Mouse (Mus musculus): ENCODE measurements around the gene Actr10. TPM values are rescaled to one million over a fixed set of nuclear protein-coding genes. Genes with fewer than 3 reads are reported as not detected.

Gene Actr10
- polyA plus RNA-seq, 1 experiment from 2014 or later = 192 TPM

DNA sequence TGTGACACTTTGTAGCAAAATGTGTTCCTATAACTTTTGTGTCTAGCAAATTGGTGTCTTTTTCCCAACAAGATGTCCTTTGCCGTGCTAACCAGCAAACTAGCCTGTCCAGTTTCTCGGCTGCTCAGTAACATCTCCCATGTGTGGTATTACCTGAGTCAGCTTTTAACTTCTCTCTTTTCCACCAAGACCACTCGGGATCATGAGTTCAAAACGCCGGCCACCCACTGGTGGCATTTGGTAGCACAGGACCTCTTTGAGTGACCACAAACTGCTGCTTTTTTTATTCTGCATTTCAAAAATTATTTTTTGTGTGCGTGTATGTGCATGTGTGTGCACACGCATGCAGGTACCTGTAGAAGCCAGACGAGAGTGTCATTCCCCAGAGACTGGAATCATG is 39.2 kb upstream of the Actr10 start:
- no peak overlapping the region for H3K4me2 ChIP-seq (replicated peaks; ENCODE audit: low read depth, low read length)
- ATAC-seq = no peak
- no peaks in the 10 kb centered on the region for H3K4me1 ChIP-seq (ENCODE audit: insufficient read depth, low read depth, low read length)
- no peaks in the 10 kb centered on the region for H3K9me3 ChIP-seq (ENCODE audit: low read length)
- H3K4me3 ChIP-seq (ENCODE audit: low read depth, low read length) = no peak overlapping the region
- WGBS = 81% methylated on average over 8 of the region's 8 CpGs
- peaks cover 28% of the 10 kb centered on the region; the same call in 1 of the 2 replicates for H3K36me3 ChIP-seq (ENCODE audit: insufficient read depth, low read length)
- H3K9ac ChIP-seq (replicated peaks; ENCODE audit: low read depth) = no peak overlapping the region
- H3K27ac ChIP-seq (ENCODE audit: low read length) = no peak overlapping the region
- TF ChIP-seq CTCF (IDR thresholded peaks at IDR 0.05) (peak; percentile 49), EP300 (IDR thresholded peaks at IDR 0.05) (no peak)
- H3K27me3 ChIP-seq (replicated peaks; ENCODE audit: insufficient read depth, low read length) = no peaks in the 10 kb centered on the region
- DNase-seq (ENCODE audit: low spot score) = no peak

DNA sequence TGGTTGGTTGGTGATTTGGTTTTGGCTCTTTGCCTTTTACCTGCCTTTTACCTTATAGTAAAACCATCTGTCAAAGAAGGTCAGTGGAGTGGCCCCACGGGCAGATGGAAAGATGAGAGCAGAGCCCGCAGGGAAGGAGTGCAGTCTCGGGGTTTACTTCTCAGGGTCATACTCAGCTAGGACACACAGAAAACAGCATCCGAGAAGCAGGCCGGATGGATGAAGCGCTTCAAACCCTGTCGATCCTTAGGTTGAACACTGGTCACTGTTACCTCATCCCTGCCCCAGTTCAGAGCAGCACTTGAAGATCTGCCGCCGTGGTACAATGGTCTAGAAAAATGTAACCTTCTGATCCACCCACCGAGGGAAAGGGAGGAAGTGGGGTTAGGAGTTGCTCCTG is 33.2 kb upstream of the Actr10 start:
- Histone ChIP-seq H3K4me3 (ENCODE audit: low read depth, low read length) (no peak overlapping the region), H3K9me3 (ENCODE audit: low read length) (no peaks in the 10 kb centered on the region), H3K9ac (replicated peaks; ENCODE audit: low read depth) (no peak overlapping the region), H3K27me3 (replicated peaks; ENCODE audit: insufficient read depth, low read length) (no peaks in the 10 kb centered on the region), H3K36me3 (ENCODE audit: insufficient read depth, low read length) (no peaks in the 10 kb centered on the region; the same call in 1 of the 2 replicates), H3K27ac (ENCODE audit: low read length) (no peak overlapping the region), H3K4me2 (replicated peaks; ENCODE audit: low read depth, low read length) (no peak overlapping the region), H3K4me1 (ENCODE audit: insufficient read depth, low read depth, low read length) (no peaks in the 10 kb centered on the region)
- no peak for DNase-seq (ENCODE audit: low spot score)
- no peak for ATAC-seq
- 85% methylated on average over 10 of the region's 10 CpGs for WGBS
- TF ChIP-seq CTCF (IDR thresholded peaks at IDR 0.05) (no peak), EP300 (IDR thresholded peaks at IDR 0.05) (no peak)

DNA sequence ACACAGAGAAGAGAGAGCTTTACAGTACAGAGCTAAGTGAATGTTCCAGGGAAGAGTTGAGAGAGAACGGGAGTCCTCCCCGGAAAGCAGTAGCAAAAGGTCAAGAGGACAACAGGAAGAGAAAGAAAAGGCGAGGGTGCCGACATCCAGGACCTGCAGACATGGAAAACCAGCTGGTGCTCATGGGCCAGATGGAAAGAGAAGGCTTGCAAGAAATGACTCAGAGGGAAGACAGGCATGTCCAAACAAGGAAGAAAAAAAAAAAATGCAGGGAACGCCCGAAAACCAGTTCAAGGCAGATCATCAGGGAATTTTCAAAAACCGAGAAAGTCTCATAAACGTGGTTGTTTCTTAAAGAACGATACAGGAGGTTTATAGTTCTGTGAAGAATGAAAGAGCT is 30.8 kb upstream of the Actr10 start:
- DNase-seq (ENCODE audit: low spot score) = peak; percentile 74
- WGBS = 45% methylated on average over 9 of the region's 9 CpGs
- no peak overlapping the region for H3K9ac ChIP-seq (replicated peaks; ENCODE audit: low read depth)
- H3K4me1 ChIP-seq (ENCODE audit: insufficient read depth, low read depth, low read length) = no peaks in the 10 kb centered on the region
- no peaks in the 10 kb centered on the region for H3K9me3 ChIP-seq (ENCODE audit: low read length)
- no peak overlapping the region for H3K4me3 ChIP-seq (ENCODE audit: low read depth, low read length)
- TF ChIP-seq EP300 (IDR thresholded peaks at IDR 0.05) (no peak; the same call in 1 of the 2 replicates), CTCF (IDR thresholded peaks at IDR 0.05) (no peak)
- H3K4me2 ChIP-seq (replicated peaks; ENCODE audit: low read depth, low read length) = no peak overlapping the region
- ATAC-seq = peak; percentile 12; the same call in 1 of the 2 replicates
- H3K27ac ChIP-seq (ENCODE audit: low read length) = no peak overlapping the region
- H3K27me3 ChIP-seq (replicated peaks; ENCODE audit: insufficient read depth, low read length) = no peaks in the 10 kb centered on the region
- no peaks in the 10 kb centered on the region; the same call in 1 of the 2 replicates for H3K36me3 ChIP-seq (ENCODE audit: insufficient read depth, low read length)

DNA sequence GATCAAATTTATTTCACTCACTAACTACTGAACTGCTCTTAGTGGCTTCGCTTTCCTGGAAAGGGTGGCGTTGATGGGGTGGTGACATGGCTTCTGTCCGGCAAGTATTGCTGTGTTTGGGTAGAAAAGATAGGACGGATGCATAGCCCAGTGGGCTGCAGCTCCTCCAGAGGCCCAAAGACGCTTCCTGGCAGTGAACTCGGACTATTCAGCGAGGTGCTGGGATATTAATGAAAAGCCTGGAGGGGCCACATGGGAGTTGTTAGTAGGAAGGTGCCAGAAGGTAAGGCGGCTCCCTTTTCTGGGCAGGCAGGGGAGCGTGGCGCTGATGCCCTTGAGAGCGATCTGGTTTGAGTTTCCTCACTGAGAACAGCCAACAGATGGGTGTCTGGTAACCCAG is 30.0 kb upstream of the Actr10 start:
- Histone ChIP-seq H3K9me3 (ENCODE audit: low read length) (no peaks in the 10 kb centered on the region), H3K4me3 (ENCODE audit: low read depth, low read length) (no peak overlapping the region), H3K27me3 (replicated peaks; ENCODE audit: insufficient read depth, low read length) (no peaks in the 10 kb centered on the region), H3K36me3 (ENCODE audit: insufficient read depth, low read length) (no peaks in the 10 kb centered on the region; the same call in 1 of the 2 replicates), H3K4me1 (ENCODE audit: insufficient read depth, low read depth, low read length) (no peaks in the 10 kb centered on the region), H3K4me2 (replicated peaks; ENCODE audit: low read depth, low read length) (no peak overlapping the region), H3K27ac (ENCODE audit: low read length) (no peak overlapping the region), H3K9ac (replicated peaks; ENCODE audit: low read depth) (no peak overlapping the region)
- DNase-seq (ENCODE audit: low spot score) = no peak
- TF ChIP-seq EP300 (IDR thresholded peaks at IDR 0.05) (no peak), CTCF (IDR thresholded peaks at IDR 0.05) (no peak)
- no peak for ATAC-seq
- whole genome bisulfite sequencing = 85% methylated on average over 11 of the region's 11 CpGs

DNA sequence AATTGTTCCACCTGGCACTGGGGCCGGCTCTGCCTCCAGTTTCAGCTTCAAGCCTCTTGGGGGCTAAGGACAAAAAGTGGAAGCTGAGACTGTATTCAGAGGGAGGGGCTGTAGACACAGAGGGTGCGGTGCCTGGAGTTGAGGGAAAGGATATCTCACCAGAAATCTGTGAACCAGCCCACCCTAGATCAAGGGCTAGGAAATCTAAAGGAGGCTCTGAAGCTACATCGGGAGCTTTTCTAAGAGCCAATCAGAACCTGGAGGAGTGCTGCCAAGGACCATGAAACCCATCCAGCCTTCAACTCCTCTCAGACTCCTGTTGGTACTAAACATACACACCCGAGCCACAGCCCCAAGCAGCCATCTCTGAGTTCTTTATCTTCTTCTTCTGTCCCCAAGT is 29.6 kb upstream of the Actr10 start:
- H3K36me3 ChIP-seq (ENCODE audit: insufficient read depth, low read length) = no peaks in the 10 kb centered on the region
- no peak overlapping the region for H3K4me2 ChIP-seq (replicated peaks; ENCODE audit: low read depth, low read length)
- H3K9ac ChIP-seq (replicated peaks; ENCODE audit: low read depth) = no peak overlapping the region
- H3K4me1 ChIP-seq (ENCODE audit: insufficient read depth, low read depth, low read length) = no peaks in the 10 kb centered on the region
- 64% methylated on average over 4 of the region's 4 CpGs for WGBS
- DNase-seq (ENCODE audit: low spot score) = no peak
- no peaks in the 10 kb centered on the region for H3K27me3 ChIP-seq (replicated peaks; ENCODE audit: insufficient read depth, low read length)
- ATAC-seq = no peak
- no peak overlapping the region for H3K4me3 ChIP-seq (ENCODE audit: low read depth, low read length)
- H3K9me3 ChIP-seq (ENCODE audit: low read length) = no peaks in the 10 kb centered on the region
- TF ChIP-seq CTCF (IDR thresholded peaks at IDR 0.05) = no peak
- no peak for TF ChIP-seq EP300 (IDR thresholded peaks at IDR 0.05)
- no peak overlapping the region for H3K27ac ChIP-seq (ENCODE audit: low read length)

DNA sequence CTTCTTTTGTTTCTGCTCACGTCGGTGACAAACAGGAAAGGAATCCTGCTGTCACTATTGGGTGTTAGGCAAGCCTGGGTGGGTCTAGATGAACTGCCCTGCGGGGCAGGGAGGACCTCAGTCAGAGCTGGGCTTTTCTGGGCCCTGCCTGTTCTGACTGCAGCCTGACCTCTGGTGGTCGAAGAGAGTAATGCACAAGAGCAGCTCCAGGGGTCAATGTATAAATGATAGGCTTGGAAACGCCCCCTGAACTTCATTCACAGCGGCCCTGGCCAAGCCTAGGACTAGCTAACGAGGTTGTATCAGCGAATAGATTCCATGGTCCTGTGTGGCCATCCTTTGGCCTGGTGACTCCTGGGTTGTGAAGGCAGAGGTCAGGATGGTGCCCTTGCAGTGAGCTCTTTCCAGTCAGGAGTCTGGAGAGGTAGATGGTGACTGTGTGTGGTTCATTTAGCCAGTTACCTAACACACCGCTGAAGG is 27.4 kb upstream of the Actr10 start:
- WGBS = 5% methylated on average over 9 of the region's 9 CpGs
- peak; percentile 86 for DNase-seq (ENCODE audit: low spot score)
- H3K36me3 ChIP-seq (ENCODE audit: insufficient read depth, low read length) = no peaks in the 10 kb centered on the region
- no peaks in the 10 kb centered on the region for H3K27me3 ChIP-seq (replicated peaks; ENCODE audit: insufficient read depth, low read length)
- H3K9me3 ChIP-seq (ENCODE audit: low read length) = no peaks in the 10 kb centered on the region
- no peak overlapping the region for H3K27ac ChIP-seq (ENCODE audit: low read length)
- TF ChIP-seq CTCF (IDR thresholded peaks at IDR 0.05) = peak; percentile 88
- no peak for TF ChIP-seq EP300 (IDR thresholded peaks at IDR 0.05)
- H3K9ac ChIP-seq (replicated peaks; ENCODE audit: low read depth) = no peak overlapping the region
- ATAC-seq = peak; percentile 82
- H3K4me2 ChIP-seq (replicated peaks; ENCODE audit: low read depth, low read length) = no peak overlapping the region
- H3K4me3 ChIP-seq (ENCODE audit: low read depth, low read length) = no peak overlapping the region
- no peaks in the 10 kb centered on the region for H3K4me1 ChIP-seq (ENCODE audit: insufficient read depth, low read depth, low read length)

DNA sequence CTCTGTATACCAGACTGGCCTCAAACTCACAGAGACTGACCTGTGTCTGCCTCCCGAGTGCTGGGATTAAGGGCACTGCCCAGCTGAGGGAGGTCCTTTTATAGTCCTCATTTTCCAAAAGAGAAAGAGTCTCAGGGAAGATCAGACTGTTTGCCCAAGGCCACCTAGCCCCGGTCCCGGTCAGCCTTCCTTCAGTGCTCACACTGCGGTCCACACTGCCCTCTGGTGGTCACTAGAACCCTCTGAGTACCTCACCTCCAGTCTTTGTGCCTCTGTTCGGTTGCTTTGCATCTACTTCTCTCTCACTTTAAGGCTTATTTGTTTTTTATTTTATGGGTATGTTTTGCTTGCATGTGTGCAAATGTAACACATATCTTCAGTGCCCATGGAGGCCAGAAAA is 26.6 kb upstream of the Actr10 start:
- Histone ChIP-seq H3K4me2 (replicated peaks; ENCODE audit: low read depth, low read length) (no peak overlapping the region), H3K9me3 (ENCODE audit: low read length) (no peaks in the 10 kb centered on the region), H3K4me3 (ENCODE audit: low read depth, low read length) (no peak overlapping the region), H3K27me3 (replicated peaks; ENCODE audit: insufficient read depth, low read length) (no peaks in the 10 kb centered on the region), H3K27ac (ENCODE audit: low read length) (no peak overlapping the region), H3K4me1 (ENCODE audit: insufficient read depth, low read depth, low read length) (no peaks in the 10 kb centered on the region), H3K36me3 (ENCODE audit: insufficient read depth, low read length) (no peaks in the 10 kb centered on the region), H3K9ac (replicated peaks; ENCODE audit: low read depth) (no peak overlapping the region)
- peak; percentile 98 for TF ChIP-seq CTCF (IDR thresholded peaks at IDR 0.05)
- no peak for TF ChIP-seq EP300 (IDR thresholded peaks at IDR 0.05)
- 6% methylated on average over 5 of the region's 5 CpGs for WGBS
- DNase-seq (ENCODE audit: low spot score) (peak; percentile 91), ATAC-seq (peak; percentile 68)

All from lung, postnatal 0 days (tissue).